Mouse (Mus musculus) left cerebral cortex, adult 11 months (tissue): ENCODE measurements around the gene Zfp780b.
"Not testable (repeated sequence)": the region's sequence is repeated elsewhere in the genome, so short reads cannot be mapped to it uniquely, and the experiment has no call there.

Source experiments
- DNase-seq: peaks from one replicate; pipeline ENCODE4 v3.0.0; 2022; ENCODE audit warnings: low spot score

Gene Zfp780b

DNA sequence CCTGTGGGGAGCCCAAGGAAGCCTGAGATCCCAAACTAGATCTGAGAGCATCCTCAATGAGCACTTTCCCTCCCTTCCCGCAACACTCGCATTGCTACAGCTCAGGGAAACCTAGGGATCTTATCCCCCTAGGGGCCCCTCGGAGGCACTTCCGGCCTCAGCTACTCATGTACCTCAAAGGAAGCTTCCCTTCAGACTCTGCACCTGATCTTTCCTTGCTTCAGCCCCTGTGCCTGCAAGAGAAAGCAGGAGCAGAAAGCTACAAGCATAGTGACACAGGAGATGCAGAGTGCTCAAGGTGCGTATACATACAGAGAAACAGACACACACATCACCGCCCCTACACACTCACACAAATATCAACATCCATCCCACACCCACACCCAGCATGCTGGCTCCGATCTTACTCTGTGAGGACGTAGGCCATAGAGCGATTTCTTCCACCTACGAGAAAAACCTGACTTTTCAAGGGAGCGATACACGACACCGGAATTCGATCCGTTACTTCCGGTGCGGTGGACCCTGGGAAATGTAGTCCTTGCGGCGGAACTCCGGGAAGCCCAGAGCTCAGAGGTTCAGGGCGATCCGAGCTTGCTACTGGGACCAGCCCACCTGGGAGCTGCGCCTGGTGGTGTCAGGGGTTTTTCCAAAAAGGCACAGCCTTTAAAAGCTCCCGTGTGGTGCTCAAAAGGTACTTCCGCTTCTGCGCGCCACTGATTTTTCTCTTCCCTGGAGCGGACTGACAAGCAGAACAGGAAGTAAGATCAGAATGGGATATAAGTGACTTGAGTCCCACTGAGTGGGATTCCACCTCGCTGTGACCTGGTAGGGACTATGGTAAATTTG, at the start of gene Zfp780b:
Gene Zfp780b, minus strand, starts transcription at position 489 of the 846 bp plus-strand sequence.
- DNase-seq = peak; percentile 48

- no peak for DNase-seq
Observed at GRCm38 (mm10) chr7:28014445-28014810, 35.5 kb upstream of the Zfp780b start.

DNA sequence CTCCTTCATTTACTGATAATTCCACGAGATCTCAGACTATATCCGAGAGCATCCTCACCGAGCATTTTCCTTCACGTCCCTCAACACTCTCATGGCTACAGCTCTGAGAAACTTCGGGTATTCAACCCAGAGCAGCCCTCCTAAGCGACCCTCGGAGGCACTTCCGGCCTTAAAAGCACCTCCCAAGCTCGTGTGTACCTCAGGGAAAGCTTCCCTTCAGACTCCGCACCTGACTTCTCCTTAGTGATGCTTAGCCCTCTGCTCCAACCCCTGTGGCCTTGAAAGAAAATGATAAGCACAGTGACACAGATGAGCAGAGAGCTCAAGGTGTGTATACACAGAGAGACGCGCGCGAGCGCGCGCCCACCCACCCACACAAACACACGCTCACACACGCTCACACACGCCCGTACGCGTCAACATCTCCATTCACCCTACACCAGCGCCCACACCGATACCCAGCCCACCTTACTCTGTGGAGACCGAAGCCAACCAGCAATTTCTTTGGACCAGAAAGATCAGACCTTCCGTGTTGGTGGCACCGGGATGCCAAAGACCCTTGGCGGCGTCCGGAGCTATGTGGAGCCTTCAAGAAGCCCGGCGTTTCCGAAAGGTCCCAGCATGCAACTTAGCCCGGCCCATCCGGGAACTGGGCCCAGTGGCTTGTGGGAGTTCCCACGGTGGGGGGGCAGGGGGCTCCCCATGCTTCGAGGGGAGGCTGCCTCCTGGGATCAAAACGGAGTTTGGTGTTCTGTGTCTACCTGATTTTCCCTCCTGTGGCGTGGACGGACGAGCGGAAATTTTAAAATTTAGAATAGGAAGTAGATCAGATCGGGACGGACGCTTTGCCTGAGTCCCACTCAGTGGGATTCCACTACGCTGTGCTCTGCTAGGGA, 34.8 kb upstream of the Zfp780b start, which contains the start of gene Zfp850:
Gene Zfp850, minus strand, starts transcription at position 567 of the 896 bp plus-strand sequence.
- peak; percentile 47 for DNase-seq

DNA sequence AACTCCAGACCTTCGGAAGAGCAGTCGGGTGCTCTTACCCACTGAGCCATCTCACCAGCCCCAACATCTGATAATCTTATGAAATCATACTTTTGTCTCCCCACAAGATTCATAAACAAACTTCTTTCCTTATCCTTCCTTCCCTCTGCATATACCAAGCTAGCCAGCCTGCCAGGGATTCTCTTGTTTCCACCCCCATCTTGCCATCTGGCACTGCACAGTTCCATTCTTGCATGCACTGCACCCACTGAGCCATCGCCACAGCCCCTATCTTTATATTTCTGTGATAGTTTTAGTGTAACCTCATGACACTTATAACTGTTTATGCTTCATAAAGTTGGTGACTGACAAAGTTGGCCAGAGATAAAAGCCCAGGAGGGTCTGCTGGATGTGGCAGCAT, 31.3 kb upstream of the Zfp780b start:
- no peak for DNase-seq

- DNase-seq = no peak
Observed at GRCm38 (mm10) chr7:27982197-27982596, 3.2 kb upstream of the Zfp780b start.

DNA sequence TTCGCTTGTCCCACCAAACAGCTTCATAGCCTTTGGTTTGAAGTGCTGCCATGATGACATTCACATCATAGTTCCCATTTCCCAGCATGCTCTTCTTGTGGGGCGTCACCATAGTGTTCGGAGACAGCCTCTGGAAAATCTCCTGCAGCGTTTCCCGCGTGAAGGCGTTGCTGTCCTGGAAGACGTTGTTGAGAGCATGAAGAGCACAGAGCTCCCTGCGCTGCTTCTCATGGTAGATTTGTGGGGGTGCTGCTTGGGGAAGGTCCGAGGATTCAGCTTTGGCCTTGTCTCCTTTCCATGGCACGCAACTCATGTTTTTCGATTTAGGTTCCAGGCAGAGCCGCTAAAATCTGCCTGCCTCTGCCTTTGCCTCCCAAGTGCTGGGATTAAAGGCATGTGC, 29.5 kb downstream of the Zfp780b start:
- DNase-seq = not testable (repeated sequence)

- not testable (repeated sequence) for DNase-seq
Observed at GRCm38 (mm10) chr7:27941869-27942268, 37.1 kb downstream of the Zfp780b start.

GRCm38 (mm10) chr7:27933800-27934158, 45.2 kb downstream of the Zfp780b start:
- DNase-seq = not testable (repeated sequence)

DNA sequence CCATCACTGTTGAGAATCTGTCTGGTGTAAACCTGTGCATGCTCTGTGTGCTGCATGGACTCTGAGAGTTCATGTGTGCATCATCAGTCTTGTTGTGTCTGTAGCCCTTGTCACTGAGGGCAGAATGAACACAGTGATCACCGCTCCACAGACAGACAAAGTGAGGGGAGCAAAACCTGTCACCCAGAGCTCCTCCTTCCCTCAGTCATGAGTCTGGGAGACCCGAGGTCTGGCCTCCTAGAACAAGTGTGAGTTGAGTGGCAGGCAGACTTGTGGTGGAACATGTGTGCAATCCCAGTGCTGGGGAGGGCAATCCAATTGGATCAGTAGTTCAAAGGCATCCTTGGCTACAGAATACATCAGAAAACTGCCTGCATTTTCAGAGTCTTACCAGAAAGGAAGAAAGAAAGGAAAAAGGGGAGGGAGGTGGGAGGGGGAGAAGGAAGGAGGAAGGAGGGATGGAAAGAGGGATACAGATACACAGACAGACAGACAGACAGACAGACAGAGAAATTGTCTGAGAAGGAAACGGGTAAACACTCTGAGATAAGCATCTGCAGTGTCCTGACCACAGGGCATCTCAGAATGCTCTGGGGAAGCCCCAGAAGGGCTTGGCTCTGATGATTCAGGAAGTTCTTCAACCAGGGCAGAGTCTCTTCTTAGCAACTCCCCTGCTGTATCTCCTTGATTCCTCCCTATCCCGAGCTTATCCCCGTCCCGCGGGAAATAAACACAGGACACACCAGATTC, 45.7 kb downstream of the Zfp780b start:
- DNase-seq = no peak

DNA sequence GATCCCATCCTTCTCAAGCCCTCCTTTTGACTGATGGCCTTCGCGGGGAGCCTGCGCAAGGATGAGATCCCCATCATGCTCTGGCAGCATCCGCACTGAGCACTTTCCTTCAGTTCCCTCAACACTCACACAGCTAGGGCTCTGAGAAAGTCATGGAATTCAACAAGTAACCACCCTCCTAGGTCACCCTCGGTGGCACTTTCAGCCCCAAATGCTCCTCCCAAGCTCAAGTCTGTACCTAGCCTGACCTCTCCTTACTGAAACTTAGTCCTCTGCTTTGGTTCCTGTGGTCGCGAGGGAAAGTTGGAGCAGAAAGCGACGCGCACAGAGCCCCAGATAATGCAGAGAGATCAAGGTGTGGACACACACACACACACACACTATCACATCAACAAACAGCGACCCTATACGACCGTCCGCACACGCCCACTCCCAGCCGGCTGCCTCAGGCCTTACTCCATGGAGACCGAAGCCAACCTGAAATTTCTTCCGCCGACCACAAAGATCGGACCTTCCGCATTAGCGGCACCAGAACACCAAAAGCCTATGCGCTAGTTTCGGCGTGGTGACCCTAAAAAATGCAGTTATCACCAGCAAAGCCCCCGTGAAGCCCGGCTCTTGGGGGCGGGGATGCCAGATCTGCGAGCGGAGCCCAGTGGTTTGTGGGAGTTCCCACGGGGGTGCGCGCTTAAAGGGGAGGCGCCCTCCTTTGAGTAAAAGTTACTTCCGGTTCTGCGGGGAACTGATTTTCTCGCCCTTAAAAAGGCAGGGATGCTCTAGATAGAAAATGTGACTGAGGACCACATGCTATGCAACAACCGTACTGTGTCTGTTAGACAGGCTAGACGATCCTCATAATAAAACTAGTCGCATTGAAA, 49.9 kb downstream of the Zfp780b start, which contains the start of gene Zfp974:
Gene Zfp974, minus strand, starts transcription at position 643 of the 878 bp plus-strand sequence.
- no peak for DNase-seq

GRCm38 (mm10) chr7:27927041-27927440, 51.9 kb downstream of the Zfp780b start:
- not testable (repeated sequence) for DNase-seq

GRCm38 (mm10) chr7:27910952-27911351, 68.0 kb downstream of the Zfp780b start:
- not testable (repeated sequence) for DNase-seq
